Mouse (Mus musculus) heart, postnatal 0 days (tissue): ENCODE measurements around the gene Pla2g12b. TPM values are rescaled to one million over a fixed set of nuclear protein-coding genes. Genes with fewer than 3 reads are reported as not detected.

Source experiments
- ATAC-seq: fragments of 200-750 bp; cut with Nextera tagmentation; 2 replicates; pipeline ENCODE4 v1.8.0; 2017; ENCODE audit warnings: low read depth, moderate number of reproducible peaks, moderate library complexity; ENCODE audit not compliant: insufficient read depth
- DNase-seq: peaks from one replicate; pipeline ENCODE4 v3.0.0-alpha.2; 2016; ENCODE audit warnings: low spot score
- H3K27ac ChIP-seq: fragments of 300-500 bp; sonication (generic); 2 replicates; pipeline ENCODE4 v1.5.1; 2014; ENCODE audit warnings: low read depth, mild to moderate bottlenecking
- H3K27me3 ChIP-seq: fragments of 300-500 bp; sonication (generic); 2 replicates; pipeline ENCODE4 v1.6.1; 2014; ENCODE audit warnings: low read length, mixed read lengths; ENCODE audit not compliant: control insufficient read depth, insufficient read depth
- H3K36me3 ChIP-seq: fragments of 300-500 bp; sonication (generic); replicated peaks from 2 replicates; pipeline ENCODE4 v1.6.1; 2014; ENCODE audit warnings: low read length, mixed read lengths; ENCODE audit not compliant: control insufficient read depth, insufficient read depth
- H3K4me1 ChIP-seq: fragments of 300-500 bp; sonication (generic); 2 replicates; pipeline ENCODE4 v1.6.1; 2014; ENCODE audit warnings: antibody characterized with exemption; ENCODE audit not compliant: control insufficient read depth, insufficient read depth
- H3K4me2 ChIP-seq: fragments of 300-500 bp; sonication (generic); 2 replicates; pipeline ENCODE4 v1.6.1; 2014; ENCODE audit warnings: low read depth, mild to moderate bottlenecking, low read length, moderate library complexity
- H3K4me3 ChIP-seq: fragments of 300-500 bp; sonication (generic); 2 replicates; pipeline ENCODE4 v1.5.1; 2014; ENCODE audit warnings: low read depth, low read length
- H3K9ac ChIP-seq: fragments of 300-500 bp; sonication (generic); replicated peaks from 2 replicates; pipeline ENCODE4 v1.6.1; 2014; ENCODE audit warnings: low read depth, low read length, mixed read lengths
- H3K9me3 ChIP-seq: fragments of 300-500 bp; sonication (generic); replicated peaks from 2 replicates; pipeline ENCODE4 v1.6.1; 2016; ENCODE audit warnings: low read length; ENCODE audit not compliant: control insufficient read depth
- CTCF ChIP-seq: IDR thresholded peaks from 2 replicates; pipeline ENCODE4 v1.5.1; 2016; ENCODE audit warnings: antibody characterized with exemption, control low read depth, low read depth
- EP300 ChIP-seq: IDR thresholded peaks from 2 replicates; pipeline ENCODE4 v1.6.1; 2016; ENCODE audit warnings: antibody characterized with exemption, low read depth
- WGBS: fragments of 180-500 bp; shearing (Covaris S2); extraction: QIAGEN DNeasy Blood & Tissue Kit; methylation state at CpG from one replicate; pipeline ENCODE4 v1.1.7; 2014; 5-methylcytosine and 5-hydroxymethylcytosine counted together
- polyA plus RNA-seq: library from polyadenylated mRNA; unstranded; fragments of >200 nt; fragmentation: Nextera tagmentation; extraction: Ambion mirVana; gene quantifications from 2 replicates; pipeline ENCODE4 v1.2.1, GENCODE M21; 2015
- total RNA-seq: library from RNA; depleted of rRNA; stranded (reverse); fragments of >200 nt; gene quantifications from 2 replicates; pipeline ENCODE4 v1.2.3, GENCODE M21; 2014; ENCODE audit warnings: low replicate concordance

Pla2g12b gene
- total and polyA plus RNA-seq, 2 experiments from 2014 or later: 0.20 TPM; not detected in 1

DNA sequence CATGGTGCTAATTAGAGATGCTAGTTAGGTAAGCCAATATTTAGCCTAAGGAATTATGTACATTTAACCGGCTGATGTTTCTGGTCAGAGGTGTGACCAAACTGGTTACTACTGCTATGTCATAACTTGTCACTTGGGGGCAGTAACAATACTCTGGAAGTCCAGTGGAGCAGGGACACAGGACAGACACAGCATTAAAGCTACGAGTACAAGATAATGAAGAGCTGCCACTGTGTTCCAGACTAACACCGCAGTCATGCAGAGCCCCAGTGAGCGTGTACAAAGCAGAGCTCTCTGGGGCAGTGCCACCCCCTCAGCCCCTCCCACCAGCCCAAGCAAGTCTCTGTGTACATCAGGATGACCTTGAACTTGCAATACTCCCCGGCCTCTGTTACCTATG lies 48.4 kb downstream of the Pla2g12b start:
- Histone ChIP-seq H3K9me3 (no peaks in the 10 kb centered on the region), H3K4me1 (no peaks in the 10 kb centered on the region), H3K36me3 (no peaks in the 10 kb centered on the region; the same call in none of the 2 replicates), H3K27me3 (no peaks in the 10 kb centered on the region), H3K9ac (no peak overlapping the region), H3K4me3 (no peak overlapping the region), H3K4me2 (no peak overlapping the region), H3K27ac (no peak overlapping the region)
- DNase-seq (peak; percentile 72), ATAC-seq (peak; percentile 74)
- TF ChIP-seq CTCF: peak; percentile 65
- no peak for TF ChIP-seq EP300
- WGBS: 26% methylated on average over 5 of the region's 5 CpGs

DNA sequence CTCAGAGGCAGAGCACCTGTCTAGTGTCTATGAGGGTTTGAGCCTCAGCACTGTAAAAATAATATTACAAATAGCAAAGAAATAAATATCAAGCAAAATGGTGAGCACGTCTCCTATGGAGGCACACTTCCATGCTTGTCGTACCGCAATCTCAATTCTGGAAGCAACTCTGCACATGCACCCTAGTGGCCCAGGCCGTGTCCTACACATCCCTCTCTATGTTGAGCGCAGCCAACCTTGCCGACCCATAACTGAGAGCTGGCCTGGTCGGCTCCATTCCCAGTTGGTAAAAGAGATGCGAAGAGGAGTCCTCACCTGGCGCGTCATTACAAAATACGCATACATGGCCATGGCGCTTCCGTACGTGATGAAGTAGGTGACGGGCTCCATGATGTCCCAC lies 51.2 kb downstream of the Pla2g12b start:
- no peak for TF ChIP-seq CTCF
- no peak for TF ChIP-seq EP300
- no peak for ATAC-seq
- H3K4me2 ChIP-seq: no peak overlapping the region

DNA sequence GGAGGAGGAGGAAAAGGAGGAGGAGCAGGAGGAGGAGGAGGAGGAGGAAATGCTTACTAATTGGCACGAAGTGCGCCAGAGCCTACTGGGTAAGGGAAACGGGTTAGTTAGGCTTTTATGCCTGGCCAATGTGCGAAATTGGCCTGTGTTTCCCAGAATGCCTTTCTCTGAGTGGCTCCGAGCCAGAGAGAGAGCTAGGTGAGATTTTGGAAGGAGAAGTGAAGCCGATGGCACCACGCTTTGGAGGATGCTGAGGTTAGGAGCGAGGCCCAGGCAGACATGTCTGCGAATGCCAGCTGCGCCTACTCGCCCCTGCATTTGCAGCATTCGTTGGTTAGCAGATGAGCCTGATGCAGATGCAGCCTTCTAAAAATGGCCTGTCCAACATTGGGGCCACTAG lies 56.3 kb downstream of the Pla2g12b start:
- Histone ChIP-seq H3K9ac (no peak overlapping the region), H3K4me3 (no peak overlapping the region)
- no peak for ATAC-seq

More for the DNA sequence above, 51.2 kb downstream of the Pla2g12b start:
- DNase-seq: no peak
- Histone ChIP-seq H3K9ac (no peak overlapping the region), H3K4me1 (no peaks in the 10 kb centered on the region), H3K27ac (no peak overlapping the region), H3K27me3 (no peaks in the 10 kb centered on the region), H3K9me3 (no peaks in the 10 kb centered on the region), H3K36me3 (no peaks in the 10 kb centered on the region; the same call in none of the 2 replicates), H3K4me3 (no peak overlapping the region)
- WGBS: 96% methylated on average over 15 of the region's 15 CpGs

DNA sequence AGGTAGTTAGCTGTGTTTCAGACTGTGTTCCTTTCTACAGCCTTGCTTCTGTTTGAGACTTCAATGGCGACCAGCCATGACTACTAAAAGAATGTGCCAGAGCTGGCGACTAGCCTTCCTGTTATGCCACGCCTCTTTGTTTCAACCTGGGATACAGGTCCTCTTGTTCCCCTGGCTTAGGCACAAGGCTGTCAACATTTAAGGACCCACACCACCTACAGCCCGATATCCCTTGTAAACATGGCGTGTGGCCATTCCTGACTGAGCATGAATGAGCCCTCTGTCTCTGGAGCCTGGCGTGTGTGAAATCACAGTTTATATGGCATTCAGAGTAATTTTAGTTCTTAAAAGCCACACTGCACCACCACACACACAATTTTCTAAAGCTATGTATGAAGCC lies 58.8 kb downstream of the Pla2g12b start:
- Histone ChIP-seq H3K4me1 (no peaks in the 10 kb centered on the region), H3K4me2 (no peak overlapping the region), H3K27ac (no peak overlapping the region), H3K36me3 (peaks cover 15% of the 10 kb centered on the region; the same call in 1 of the 2 replicates), H3K9me3 (no peaks in the 10 kb centered on the region), H3K27me3 (no peaks in the 10 kb centered on the region), H3K9ac (no peak overlapping the region), H3K4me3 (no peak overlapping the region)
- WGBS: 82% methylated on average over 6 of the region's 6 CpGs
- no peak for TF ChIP-seq EP300
- TF ChIP-seq CTCF: no peak
- DNase-seq (no peak), ATAC-seq (no peak)

More for the DNA sequence above, 56.3 kb downstream of the Pla2g12b start:
- Histone ChIP-seq H3K36me3 (peaks cover 1% of the 10 kb centered on the region; the same call in 1 of the 2 replicates), H3K27ac (no peak overlapping the region), H3K4me1 (no peaks in the 10 kb centered on the region), H3K27me3 (no peaks in the 10 kb centered on the region), H3K9me3 (no peaks in the 10 kb centered on the region), H3K4me2 (no peak overlapping the region)
- TF ChIP-seq EP300 (no peak), CTCF (no peak)
- DNase-seq: no peak
- 86% methylated on average over 12 of the region's 12 CpGs for WGBS

DNA sequence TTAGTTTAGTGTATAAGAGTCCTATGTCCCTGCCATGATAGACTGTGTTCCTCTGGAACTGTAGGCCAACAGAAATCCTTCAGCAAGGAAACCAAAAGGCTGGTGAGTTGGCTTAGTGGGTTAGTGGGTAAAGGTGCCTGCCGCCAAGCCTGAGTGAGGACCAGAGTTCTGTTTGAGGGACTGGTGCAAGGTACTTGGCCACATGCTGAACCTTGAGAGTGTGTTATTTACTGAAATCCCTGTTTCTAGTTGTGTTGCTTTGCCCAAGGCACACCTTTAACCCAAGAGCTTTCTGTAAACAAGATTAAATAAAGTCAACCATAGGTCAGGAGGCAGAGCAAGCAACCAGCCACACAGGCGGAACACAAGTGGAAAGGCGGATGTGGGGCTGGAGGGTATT lies 62.1 kb downstream of the Pla2g12b start:
- no peaks in the 10 kb centered on the region for H3K9me3 ChIP-seq
- H3K4me3 ChIP-seq: no peak overlapping the region
- TF ChIP-seq EP300 (no peak), CTCF (no peak)
- DNase-seq (no peak), ATAC-seq (no peak)
- H3K27me3 ChIP-seq: no peaks in the 10 kb centered on the region
- no peak overlapping the region for H3K4me2 ChIP-seq
- 92% methylated on average over 3 of the region's 3 CpGs for WGBS
- H3K4me1 ChIP-seq: peaks cover 20% of the 10 kb centered on the region
- no peak overlapping the region for H3K9ac ChIP-seq
- H3K36me3 ChIP-seq: peaks cover 15% of the 10 kb centered on the region; the same call in 1 of the 2 replicates
- no peak overlapping the region for H3K27ac ChIP-seq

DNA sequence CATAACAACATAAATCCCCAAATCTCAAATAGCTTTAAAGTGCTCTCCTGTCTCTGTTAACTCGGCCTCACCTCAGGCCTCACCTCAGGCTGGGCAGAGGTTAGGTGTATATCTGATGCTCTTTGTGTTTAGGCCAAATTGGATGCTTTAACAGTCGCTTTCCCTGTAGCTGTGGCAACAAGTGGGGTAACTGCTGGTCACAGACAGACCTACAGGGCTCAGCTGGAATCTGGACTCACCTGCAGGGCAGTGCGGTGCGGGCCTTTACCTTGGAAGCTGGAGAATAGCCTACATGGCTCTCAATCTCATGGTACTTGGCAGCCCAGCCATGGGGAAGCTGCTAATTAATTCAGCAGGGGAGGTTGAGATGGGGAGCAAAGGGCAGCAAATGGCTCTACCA lies 63.2 kb downstream of the Pla2g12b start:
- Histone ChIP-seq H3K27ac (no peak overlapping the region), H3K9ac (no peak overlapping the region), H3K4me1 (peaks cover 26% of the 10 kb centered on the region), H3K4me3 (no peak overlapping the region), H3K36me3 (peaks cover 15% of the 10 kb centered on the region; the same call in 1 of the 2 replicates), H3K9me3 (no peaks in the 10 kb centered on the region), H3K27me3 (no peaks in the 10 kb centered on the region), H3K4me2 (no peak overlapping the region)
- TF ChIP-seq EP300: no peak
- TF ChIP-seq CTCF: no peak
- ATAC-seq (no peak), DNase-seq (no peak)
- WGBS: 91% methylated on average over 4 of the region's 4 CpGs
